Mouse (Mus musculus) liver, embryonic 12.5 days (tissue): ENCODE measurements around the gene Sdsl. TPM values are rescaled to one million over a fixed set of nuclear protein-coding genes. Genes with fewer than 3 reads are reported as not detected.

Experiments
- ATAC-seq: fragments of 200-750 bp; cut with Nextera tagmentation; 2 replicates; pipeline ENCODE4 v1.8.0; 2017; ENCODE audit warnings: moderate number of reproducible peaks, mild to moderate bottlenecking, moderate library complexity
- H3K27ac ChIP-seq: fragments of 300-500 bp; sonication (generic); 2 replicates; pipeline ENCODE4 v1.5.1; 2016; ENCODE audit warnings: mild to moderate bottlenecking
- H3K27me3 ChIP-seq: fragments of 300-500 bp; sonication (generic); replicated peaks from 2 replicates; pipeline ENCODE4 v1.6.1; 2016; ENCODE audit warnings: mild to moderate bottlenecking, moderate library complexity
- H3K36me3 ChIP-seq: fragments of 300-500 bp; sonication (generic); 2 replicates; pipeline ENCODE4 v1.6.1; 2016; ENCODE audit warnings: mild to moderate bottlenecking, moderate library complexity
- H3K4me1 ChIP-seq: fragments of 300-500 bp; sonication (generic); 2 replicates; pipeline ENCODE4 v1.6.1; 2016
- H3K4me2 ChIP-seq: fragments of 300-500 bp; sonication (generic); 2 replicates; pipeline ENCODE4 v1.6.1; 2016; ENCODE audit warnings: mild to moderate bottlenecking, moderate library complexity
- H3K4me3 ChIP-seq: fragments of 300-500 bp; sonication (generic); 2 replicates; pipeline ENCODE4 v1.5.1; 2016; ENCODE audit warnings: mild to moderate bottlenecking, moderate library complexity
- H3K9ac ChIP-seq: fragments of 300-500 bp; sonication (generic); 2 replicates; pipeline ENCODE4 v1.6.1; 2016; ENCODE audit warnings: mild to moderate bottlenecking, moderate library complexity
- H3K9me3 ChIP-seq: fragments of 300-500 bp; sonication (generic); replicated peaks from 2 replicates; pipeline ENCODE4 v1.6.1; 2016; ENCODE audit warnings: mild to moderate bottlenecking, moderate library complexity
- WGBS: fragments of 180-500 bp; shearing (Covaris S2); methylation state at CpG from one replicate; pipeline ENCODE4 v1.1.7; 2016; ENCODE audit not compliant: insufficient replicate concordance; 5-methylcytosine and 5-hydroxymethylcytosine counted together
- polyA plus RNA-seq: library from polyadenylated mRNA; unstranded; fragments of >200 nt; fragmentation: Nextera tagmentation; extraction: Ambion mirVana; gene quantifications from 2 replicates; pipeline ENCODE4 v1.2.1, GENCODE M21; 2016

Gene Sdsl
- polyA plus RNA-seq, 1 experiment from 2014 or later = 1.1 TPM

DNA sequence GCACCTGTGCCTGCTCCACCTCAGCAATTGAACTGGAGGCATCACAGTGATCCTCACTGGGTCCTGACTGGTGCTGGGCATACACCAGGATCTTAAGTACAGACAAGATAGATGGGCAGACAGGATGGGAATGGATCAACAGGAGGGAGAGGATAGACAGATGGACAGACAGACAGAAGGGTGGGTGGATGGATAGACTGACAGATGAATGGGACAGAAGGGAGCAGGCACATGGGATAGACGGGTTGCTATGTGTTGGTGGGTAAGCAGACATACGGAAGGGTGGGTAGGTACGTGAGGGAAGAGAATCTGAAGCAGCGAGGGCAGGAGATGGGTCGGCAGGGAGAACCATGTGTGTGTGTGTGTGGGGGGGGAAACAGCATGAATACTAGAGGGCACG lies 20.8 kb upstream of the Sdsl start:
- Histone ChIP-seq H3K27me3 (no peaks in the 10 kb centered on the region), H3K4me1 (peaks cover 5% of the 10 kb centered on the region; the same call in 1 of the 2 replicates), H3K36me3 (peaks cover 61% of the 10 kb centered on the region), H3K9ac (no peak overlapping the region), H3K4me2 (no peak overlapping the region), H3K27ac (no peak overlapping the region), H3K4me3 (no peak overlapping the region), H3K9me3 (no peaks in the 10 kb centered on the region)
- ATAC-seq = no peak
- WGBS = 79% methylated on average over 6 of the region's 6 CpGs

GRCm38 (mm10) chr5:120492437-120492836 lies 19.8 kb upstream of the Sdsl start:
- no peaks in the 10 kb centered on the region for H3K27me3 ChIP-seq
- H3K4me1 ChIP-seq = 0 out of 2 replicates have a peak, but pooled peaks cover 5% of the 10 kb centered on the region
- no peak overlapping the region for H3K4me3 ChIP-seq
- H3K9ac ChIP-seq = no peak overlapping the region
- H3K27ac ChIP-seq = no peak overlapping the region
- no peaks in the 10 kb centered on the region for H3K9me3 ChIP-seq
- no peak for ATAC-seq
- peaks cover 64% of the 10 kb centered on the region for H3K36me3 ChIP-seq
- WGBS = 72% methylated on average over 11 of the region's 11 CpGs
- H3K4me2 ChIP-seq = no peak overlapping the region

- H3K9me3 ChIP-seq = no peaks in the 10 kb centered on the region
- no peak overlapping the region for H3K9ac ChIP-seq
- H3K4me2 ChIP-seq = no peak overlapping the region
- WGBS = 76% methylated on average over 8 of the region's 8 CpGs
- H3K27ac ChIP-seq = no peak overlapping the region
- peaks cover 75% of the 10 kb centered on the region for H3K36me3 ChIP-seq
- no peaks in the 10 kb centered on the region for H3K27me3 ChIP-seq
- no peak overlapping the region for H3K4me3 ChIP-seq
- H3K4me1 ChIP-seq = 0 out of 2 replicates have a peak, but pooled peaks cover 5% of the 10 kb centered on the region
- ATAC-seq = no peak
These were observed 18.1 kb upstream of the Sdsl start for GRCm38 (mm10) chr5:120490679-120491192.

DNA sequence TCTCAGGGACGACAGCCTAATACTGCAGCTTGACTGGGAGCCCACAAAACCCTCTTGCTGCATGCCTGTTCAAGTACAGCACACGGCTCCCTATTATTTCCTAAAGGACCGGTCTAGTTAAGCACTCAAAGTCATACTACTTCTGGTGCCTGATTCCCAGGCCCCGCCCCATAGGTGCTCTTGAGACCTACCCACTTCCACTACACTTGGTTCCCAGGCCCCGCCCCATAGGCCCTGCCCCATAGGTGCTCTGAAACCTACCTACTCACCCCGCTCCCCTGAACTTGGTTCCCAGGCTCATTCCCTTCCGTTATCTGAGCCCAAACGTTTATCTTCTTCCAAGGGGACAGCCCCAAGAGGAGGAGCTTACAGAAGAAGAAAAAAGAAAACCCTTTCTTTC lies 15.2 kb upstream of the Sdsl start:
- no peak for ATAC-seq
- Histone ChIP-seq H3K4me2 (no peak overlapping the region), H3K27ac (no peak overlapping the region), H3K4me3 (no peak overlapping the region), H3K27me3 (no peaks in the 10 kb centered on the region), H3K36me3 (peaks cover 64% of the 10 kb centered on the region), H3K9ac (no peak overlapping the region), H3K9me3 (no peaks in the 10 kb centered on the region), H3K4me1 (0 out of 2 replicates have a peak, but pooled peaks cover 5% of the 10 kb centered on the region)
- WGBS = 75% methylated on average over 8 of the region's 8 CpGs

DNA sequence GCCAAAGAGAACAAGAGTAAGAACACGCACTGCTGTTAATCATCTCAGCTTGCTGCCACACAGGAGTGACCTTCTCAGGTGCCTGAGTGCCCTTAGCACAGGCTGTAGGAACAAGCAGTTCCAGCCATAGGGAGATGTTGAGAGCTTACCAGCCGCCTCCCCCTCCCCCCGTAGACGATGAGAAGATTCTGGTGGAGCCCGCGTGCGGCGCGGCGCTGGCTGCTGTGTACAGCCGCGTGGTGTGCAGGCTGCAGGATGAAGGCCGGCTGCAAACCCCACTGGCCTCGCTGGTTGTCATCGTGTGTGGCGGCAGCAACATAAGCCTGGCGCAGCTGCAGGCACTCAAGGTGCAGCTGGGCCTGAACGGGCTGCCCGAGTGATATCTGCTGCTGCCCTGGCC lies 10.8 kb upstream of the Sdsl start:
- Histone ChIP-seq H3K4me3 (no peak overlapping the region), H3K27ac (no peak overlapping the region), H3K4me2 (no peak overlapping the region), H3K27me3 (peaks cover 17% of the 10 kb centered on the region), H3K9ac (no peak overlapping the region), H3K36me3 (peaks cover 38% of the 10 kb centered on the region), H3K4me1 (no peaks in the 10 kb centered on the region), H3K9me3 (no peaks in the 10 kb centered on the region)
- ATAC-seq = no peak
- WGBS = 78% methylated on average over 19 of the region's 19 CpGs

DNA sequence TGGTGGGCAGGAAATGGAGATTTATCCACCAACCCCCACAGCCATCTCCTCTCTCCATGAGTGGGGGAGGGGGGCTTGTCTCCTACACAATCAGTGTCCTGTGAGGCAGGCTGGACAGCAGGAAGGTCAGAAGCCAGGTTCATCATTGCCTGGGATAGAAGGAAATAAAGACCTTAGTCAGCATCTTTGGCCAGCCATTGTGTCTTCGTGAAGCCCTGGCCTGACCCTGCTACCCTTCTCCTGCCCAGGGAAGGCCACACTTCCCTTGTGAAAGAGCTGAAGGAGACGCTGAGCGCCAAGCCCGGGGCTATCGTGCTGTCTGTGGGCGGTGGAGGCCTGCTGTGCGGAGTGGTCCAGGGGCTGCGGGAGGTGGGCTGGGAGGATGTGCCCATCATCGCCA lies 8.6 kb upstream of the Sdsl start:
- ATAC-seq = no peak
- no peaks in the 10 kb centered on the region for H3K9me3 ChIP-seq
- H3K4me1 ChIP-seq = no peaks in the 10 kb centered on the region
- H3K4me3 ChIP-seq = no peak overlapping the region
- H3K4me2 ChIP-seq = no peak overlapping the region
- no peak overlapping the region for H3K27ac ChIP-seq
- 55% methylated on average over 9 of the region's 9 CpGs for WGBS
- H3K27me3 ChIP-seq = peaks cover 39% of the 10 kb centered on the region
- peaks cover 17% of the 10 kb centered on the region for H3K36me3 ChIP-seq
- H3K9ac ChIP-seq = no peak overlapping the region

DNA sequence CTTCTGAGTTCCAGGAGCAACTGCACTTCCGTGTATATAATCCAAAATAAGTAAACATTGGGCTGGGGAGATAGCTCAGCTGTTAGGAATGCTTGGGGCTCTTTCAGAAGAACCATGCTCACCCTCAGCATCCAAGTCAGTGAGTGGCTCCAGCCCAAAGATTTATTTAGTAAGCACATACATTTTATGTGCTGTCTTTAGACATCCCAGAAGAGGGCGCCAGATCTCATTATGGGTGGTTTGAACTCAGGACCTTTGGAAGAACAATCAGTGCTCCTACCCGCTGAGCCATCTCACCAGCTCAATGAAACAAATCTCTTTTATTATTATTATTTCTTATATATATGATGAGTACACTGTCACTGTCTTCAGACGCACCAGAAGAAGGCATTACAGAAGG lies 6.9 kb upstream of the Sdsl start:
- Histone ChIP-seq H3K4me2 (no peak overlapping the region), H3K4me3 (no peak overlapping the region), H3K9me3 (no peaks in the 10 kb centered on the region), H3K9ac (no peak overlapping the region), H3K27ac (no peak overlapping the region), H3K4me1 (no peaks in the 10 kb centered on the region), H3K27me3 (peaks cover 54% of the 10 kb centered on the region), H3K36me3 (no peaks in the 10 kb centered on the region; the same call in 1 of the 2 replicates)
- 54% methylated on average over 4 of the region's 4 CpGs for WGBS
- ATAC-seq = no peak

DNA sequence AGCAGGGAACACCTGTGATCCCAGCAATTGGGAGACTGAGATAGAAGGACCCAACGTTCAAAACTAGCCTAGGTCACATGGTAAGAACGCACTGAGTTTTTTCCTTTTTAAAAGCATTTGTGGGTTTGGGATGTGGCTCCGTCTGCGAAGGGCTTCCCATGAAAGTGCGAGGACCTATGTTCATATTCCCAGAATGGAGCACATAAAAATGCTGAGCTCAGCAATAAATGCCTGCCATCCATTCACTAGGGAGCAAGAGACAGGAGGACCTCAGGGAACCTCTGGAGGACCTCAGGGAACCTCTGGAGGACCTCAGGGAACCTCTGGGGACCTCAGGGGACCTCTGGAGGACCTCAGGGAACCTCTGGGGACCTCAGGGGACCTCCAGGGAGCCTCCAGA lies 5.4 kb upstream of the Sdsl start:
- H3K27ac ChIP-seq = no peak overlapping the region
- no peaks in the 10 kb centered on the region for H3K4me1 ChIP-seq
- no peak overlapping the region for H3K9ac ChIP-seq
- H3K9me3 ChIP-seq = no peaks in the 10 kb centered on the region
- no peak for ATAC-seq
- 74% methylated on average over 5 of the region's 5 CpGs for WGBS
- no peak overlapping the region for H3K4me3 ChIP-seq
- H3K4me2 ChIP-seq = no peak overlapping the region
- peaks cover 65% of the 10 kb centered on the region for H3K27me3 ChIP-seq
- H3K36me3 ChIP-seq = no peaks in the 10 kb centered on the region

GRCm38 (mm10) chr5:120476296-120476695 lies 3.7 kb upstream of the Sdsl start, which contains the start of gene Sds:
Gene Sds (plus strand): TSS chr5:120476526.
- Histone ChIP-seq H3K4me3 (no peak within 1 kb of the TSS), H3K9me3 (no peaks in the 10 kb centered on the region), H3K4me1 (no peaks in the 10 kb centered on the region), H3K27ac (no peak within 1 kb of the TSS), H3K27me3 (peaks cover 79% of the 10 kb centered on the region), H3K4me2 (no peak within 1 kb of the TSS), H3K36me3 (no peaks in the 10 kb centered on the region), H3K9ac (no peak within 1 kb of the TSS)
- ATAC-seq = no peak
- 21% methylated on average over 13 of the region's 13 CpGs for WGBS

- WGBS = 50% methylated on average over 8 of the region's 8 CpGs
- no peaks in the 10 kb centered on the region for H3K36me3 ChIP-seq
- H3K27me3 ChIP-seq = peaks cover 78% of the 10 kb centered on the region
- no peak overlapping the region for H3K9ac ChIP-seq
- no peak; the same call in 1 of the 2 replicates for ATAC-seq
- no peak overlapping the region for H3K4me3 ChIP-seq
- H3K27ac ChIP-seq = no peak overlapping the region
- no peaks in the 10 kb centered on the region for H3K4me1 ChIP-seq
- no peak overlapping the region for H3K4me2 ChIP-seq
- no peaks in the 10 kb centered on the region for H3K9me3 ChIP-seq
These were observed 3.3 kb upstream of the Sdsl start for GRCm38 (mm10) chr5:120475861-120476260.

- Histone ChIP-seq H3K9me3 (no peaks in the 10 kb centered on the region), H3K4me1 (no peaks in the 10 kb centered on the region), H3K27ac (no peak overlapping the region), H3K36me3 (no peaks in the 10 kb centered on the region), H3K4me3 (no peak overlapping the region), H3K4me2 (no peak overlapping the region), H3K27me3 (peaks cover 75% of the 10 kb centered on the region), H3K9ac (no peak overlapping the region)
- 71% methylated on average over 2 of the region's 2 CpGs for WGBS
- ATAC-seq = no peak
These were observed 751 bp upstream of the Sdsl start for GRCm38 (mm10) chr5:120473361-120473760.

- no peak for ATAC-seq
- no peak overlapping the region for H3K4me2 ChIP-seq
- no peaks in the 10 kb centered on the region for H3K36me3 ChIP-seq
- no peaks in the 10 kb centered on the region for H3K9me3 ChIP-seq
- no peak overlapping the region for H3K9ac ChIP-seq
- H3K4me1 ChIP-seq = 0 out of 2 replicates have a peak, but pooled peaks cover 3% of the 10 kb centered on the region
- WGBS = 47% methylated on average over 4 of the region's 4 CpGs
- H3K27me3 ChIP-seq = peaks cover 56% of the 10 kb centered on the region
- H3K27ac ChIP-seq = no peak overlapping the region
- no peak overlapping the region for H3K4me3 ChIP-seq
These were observed 1.1 kb downstream of the Sdsl start for GRCm38 (mm10) chr5:120471538-120471937.

DNA sequence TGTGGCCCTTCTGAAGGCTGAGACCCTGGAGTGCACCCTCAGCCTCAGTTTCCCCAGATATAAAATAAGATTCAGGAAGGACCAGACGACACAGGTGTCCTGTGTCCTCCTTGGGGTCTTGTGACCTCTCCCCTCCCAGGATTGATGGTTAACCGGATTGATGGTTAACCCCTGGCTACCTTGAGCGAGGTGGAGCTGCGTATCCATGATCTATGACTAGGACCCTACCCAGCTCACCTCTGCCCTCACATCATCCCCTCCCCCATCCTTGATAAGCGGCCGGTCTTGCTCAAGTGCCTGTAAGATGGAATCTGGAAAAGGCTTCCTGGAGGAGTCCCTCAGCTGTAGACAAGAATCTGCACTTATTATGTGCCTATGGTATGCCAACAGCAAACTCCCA lies 3.8 kb downstream of the Sdsl start:
- H3K4me3 ChIP-seq = no peak overlapping the region
- no peak overlapping the region for H3K4me2 ChIP-seq
- H3K27me3 ChIP-seq = peaks cover 37% of the 10 kb centered on the region
- H3K4me1 ChIP-seq = 0 out of 2 replicates have a peak, but pooled peaks cover 4% of the 10 kb centered on the region
- H3K36me3 ChIP-seq = no peaks in the 10 kb centered on the region
- H3K9ac ChIP-seq = no peak overlapping the region
- H3K9me3 ChIP-seq = no peaks in the 10 kb centered on the region; the same call in 1 of the 2 replicates
- WGBS = 55% methylated on average over 6 of the region's 6 CpGs
- no peak for ATAC-seq
- H3K27ac ChIP-seq = no peak overlapping the region
